Mouse (Mus musculus): ENCODE data around the gene Cma1. TPM values are rescaled to one million over a fixed set of nuclear protein-coding genes. Genes with fewer than 3 reads are reported as not detected.
"Not testable (repeated sequence)": the region's sequence is repeated elsewhere in the genome, so short reads cannot be mapped to it uniquely, and the experiment has no call there.

Gene Cma1
- polyA plus RNA-seq (2016; fragmentation: Nextera tagmentation; extraction: Ambion mirVana): not detected in 2 replicates

- no peaks in the 10 kb centered on the region for H3K36me3 ChIP-seq
- H3K27ac ChIP-seq (replicated peaks): no peak within 1 kb of the TSS
- 79% methylated on average over 4 of the region's 4 CpGs for WGBS
- no peak within 1 kb of the TSS for H3K4me3 ChIP-seq
- H3K9me3 ChIP-seq (replicated peaks): no peaks in the 10 kb centered on the region
- H3K4me1 ChIP-seq: no peaks in the 10 kb centered on the region
- no peaks in the 10 kb centered on the region for H3K27me3 ChIP-seq (ENCODE audit: low read depth, poor library complexity, severe bottlenecking)
- no peak for DNase-seq (ENCODE audit: low spot score)
Measured at GRCm38 (mm10) chr14:55944575-55944974, at the start of gene Cma1. Gene Cma1, minus strand, starts transcription at chr14:55944675.

- not testable (repeated sequence) for DNase-seq (ENCODE audit: low spot score); H3K4me1 ChIP-seq; H3K27me3 ChIP-seq (ENCODE audit: low read depth, poor library complexity, severe bottlenecking); H3K9me3 ChIP-seq (replicated peaks); H3K4me3 ChIP-seq; H3K36me3 ChIP-seq; H3K27ac ChIP-seq (replicated peaks)
- WGBS: 87% methylated on average over 2 of the region's 3 CpGs
Measured at GRCm38 (mm10) chr14:55987464-55987863, 43.0 kb upstream of the Cma1 start.

- H3K27ac ChIP-seq (replicated peaks); H3K9me3 ChIP-seq (replicated peaks); H3K4me3 ChIP-seq; H3K27me3 ChIP-seq (ENCODE audit: low read depth, poor library complexity, severe bottlenecking); H3K36me3 ChIP-seq; DNase-seq (ENCODE audit: low spot score); H3K4me1 ChIP-seq: not testable (repeated sequence)
- WGBS: 33% methylated on average over 2 of the region's 2 CpGs
Measured at GRCm38 (mm10) chr14:55963900-55964299, 19.4 kb upstream of the Cma1 start.

GRCm38 (mm10) chr14:55963263-55963662 lies 18.8 kb upstream of the Cma1 start:
- H3K4me1 ChIP-seq: peaks cover 6% of the 10 kb centered on the region
- no peaks in the 10 kb centered on the region for H3K27me3 ChIP-seq (ENCODE audit: low read depth, poor library complexity, severe bottlenecking)
- DNase-seq (ENCODE audit: low spot score): no peak
- H3K36me3 ChIP-seq: no peaks in the 10 kb centered on the region
- H3K9me3 ChIP-seq (replicated peaks): no peaks in the 10 kb centered on the region
- H3K27ac ChIP-seq (replicated peaks): no peak overlapping the region
- no peak overlapping the region for H3K4me3 ChIP-seq
- WGBS: 9% methylated on average over 1 of the region's 1 CpGs

GRCm38 (mm10) chr14:55950346-55951030 lies 6.0 kb upstream of the Cma1 start, which contains the start of gene Cma2:
Gene Cma2, plus strand, starts transcription at chr14:55950980.
- H3K4me1 ChIP-seq: no peaks in the 10 kb centered on the region
- H3K36me3 ChIP-seq: no peaks in the 10 kb centered on the region
- no peak for DNase-seq (ENCODE audit: low spot score)
- no peak within 1 kb of the TSS for H3K27ac ChIP-seq (replicated peaks)
- H3K27me3 ChIP-seq (ENCODE audit: low read depth, poor library complexity, severe bottlenecking): no peaks in the 10 kb centered on the region
- whole genome bisulfite sequencing: 82% methylated on average over 6 of the region's 6 CpGs
- no peaks in the 10 kb centered on the region for H3K9me3 ChIP-seq (replicated peaks)
- no peak within 1 kb of the TSS for H3K4me3 ChIP-seq

GRCm38 (mm10) chr14:55946269-55946969 lies 1.9 kb upstream of the Cma1 start:
- Histone ChIP-seq H3K9me3 (replicated peaks) (no peaks in the 10 kb centered on the region), H3K27me3 (ENCODE audit: low read depth, poor library complexity, severe bottlenecking) (no peaks in the 10 kb centered on the region), H3K4me3 (no peak overlapping the region), H3K27ac (replicated peaks) (no peak overlapping the region), H3K4me1 (no peaks in the 10 kb centered on the region), H3K36me3 (no peaks in the 10 kb centered on the region)
- no peak for DNase-seq (ENCODE audit: low spot score)
- WGBS: 81% methylated on average over 2 of the region's 2 CpGs

GRCm38 (mm10) chr14:55943601-55944000 lies 874 bp downstream of the Cma1 start:
- Histone ChIP-seq H3K36me3 (no peaks in the 10 kb centered on the region), H3K27ac (replicated peaks) (no peak overlapping the region), H3K27me3 (ENCODE audit: low read depth, poor library complexity, severe bottlenecking) (no peaks in the 10 kb centered on the region), H3K9me3 (replicated peaks) (no peaks in the 10 kb centered on the region), H3K4me3 (no peak overlapping the region), H3K4me1 (no peaks in the 10 kb centered on the region)
- 86% methylated on average over 11 of the region's 11 CpGs for WGBS
- no peak for DNase-seq (ENCODE audit: low spot score)

- no peaks in the 10 kb centered on the region for H3K27me3 ChIP-seq (ENCODE audit: low read depth, poor library complexity, severe bottlenecking)
- H3K4me3 ChIP-seq: no peak overlapping the region
- H3K9me3 ChIP-seq (replicated peaks): no peaks in the 10 kb centered on the region
- DNase-seq (ENCODE audit: low spot score): no peak
- no peak overlapping the region for H3K27ac ChIP-seq (replicated peaks)
- WGBS: 63% methylated on average over 7 of the region's 7 CpGs
- no peaks in the 10 kb centered on the region for H3K36me3 ChIP-seq
- H3K4me1 ChIP-seq: no peaks in the 10 kb centered on the region
Measured at GRCm38 (mm10) chr14:55940070-55940800, 4.2 kb downstream of the Cma1 start.

- Histone ChIP-seq H3K27me3 (ENCODE audit: low read depth, poor library complexity, severe bottlenecking) (no peaks in the 10 kb centered on the region), H3K4me3 (no peak overlapping the region), H3K4me1 (no peaks in the 10 kb centered on the region), H3K9me3 (replicated peaks) (no peaks in the 10 kb centered on the region), H3K36me3 (no peaks in the 10 kb centered on the region), H3K27ac (replicated peaks) (no peak overlapping the region)
- DNase-seq (ENCODE audit: low spot score): no peak
- 72% methylated on average over 7 of the region's 7 CpGs for WGBS
Measured at GRCm38 (mm10) chr14:55933586-55933985, 10.9 kb downstream of the Cma1 start.

GRCm38 (mm10) chr14:55929263-55929997 lies 15.0 kb downstream of the Cma1 start:
- WGBS: 82% methylated on average over 12 of the region's 12 CpGs
- no peaks in the 10 kb centered on the region for H3K36me3 ChIP-seq

GRCm38 (mm10) chr14:55926847-55927246 lies 17.6 kb downstream of the Cma1 start:
- 89% methylated on average over 4 of the region's 4 CpGs for WGBS
- no peak for DNase-seq (ENCODE audit: low spot score)
- H3K9me3 ChIP-seq (replicated peaks): no peaks in the 10 kb centered on the region

More at GRCm38 (mm10) chr14:55929263-55929997, 15.0 kb downstream of the Cma1 start:
- Histone ChIP-seq H3K27ac (replicated peaks) (no peak overlapping the region), H3K4me1 (no peaks in the 10 kb centered on the region), H3K27me3 (ENCODE audit: low read depth, poor library complexity, severe bottlenecking) (no peaks in the 10 kb centered on the region), H3K4me3 (no peak overlapping the region), H3K9me3 (replicated peaks) (no peaks in the 10 kb centered on the region)
- DNase-seq (ENCODE audit: low spot score): no peak

GRCm38 (mm10) chr14:55922475-55923232 lies 21.8 kb downstream of the Cma1 start:
- 81% methylated on average over 7 of the region's 7 CpGs for WGBS
- Histone ChIP-seq H3K4me3 (no peak overlapping the region), H3K27me3 (ENCODE audit: low read depth, poor library complexity, severe bottlenecking) (peaks cover 9% of the 10 kb centered on the region), H3K36me3 (no peaks in the 10 kb centered on the region), H3K27ac (replicated peaks) (no peak overlapping the region), H3K4me1 (0 out of 2 replicates have a peak, but pooled peaks cover 2% of the 10 kb centered on the region), H3K9me3 (replicated peaks) (no peaks in the 10 kb centered on the region)
- DNase-seq (ENCODE audit: low spot score): no peak

More at GRCm38 (mm10) chr14:55926847-55927246, 17.6 kb downstream of the Cma1 start:
- no peaks in the 10 kb centered on the region for H3K4me1 ChIP-seq
- no peaks in the 10 kb centered on the region for H3K27me3 ChIP-seq (ENCODE audit: low read depth, poor library complexity, severe bottlenecking)
- no peaks in the 10 kb centered on the region for H3K36me3 ChIP-seq
- H3K27ac ChIP-seq (replicated peaks): no peak overlapping the region
- H3K4me3 ChIP-seq: no peak overlapping the region
